Mouse (Mus musculus) myocyte (in vitro differentiated cells): ENCODE measurements around the gene Slc8a1. TPM values are rescaled to one million over a fixed set of nuclear protein-coding genes. Genes with fewer than 3 reads are reported as not detected.

Source experiments
- H3K27me3 ChIP-seq: one replicate; pipeline ENCODE4 v1.6.1; 2011; ENCODE audit not compliant: control insufficient read depth, insufficient read depth, insufficient read length
- H3K36me3 ChIP-seq: one replicate; pipeline ENCODE4 v1.6.1; 2011; ENCODE audit not compliant: control insufficient read depth, insufficient read depth
- H3K4me2 ChIP-seq: one replicate; pipeline ENCODE4 v1.6.1; 2011; ENCODE audit warnings: low read depth, control low read depth
- H3K4me3 ChIP-seq: one replicate; pipeline ENCODE4 v1.5.1; 2011; ENCODE audit warnings: mild to moderate bottlenecking, control low read depth, moderate library complexity
- H3K79me2 ChIP-seq: one replicate; pipeline ENCODE4 v1.6.1; 2011; ENCODE audit not compliant: control insufficient read depth, insufficient read depth
- H3ac ChIP-seq: one replicate; pipeline ENCODE4 v1.6.1; 2011; ENCODE audit not compliant: control insufficient read depth, insufficient read length
- CEBPB ChIP-seq: IDR thresholded peaks from 2 replicates; pipeline ENCODE4 v1.6.1; 2011; ENCODE audit warnings: mild to moderate bottlenecking, moderate library complexity; ENCODE audit not compliant: poor library complexity, insufficient read depth, severe bottlenecking
- E2F4 ChIP-seq: IDR thresholded peaks from one replicate; pipeline ENCODE4 v1.6.1; 2011; ENCODE audit warnings: mild to moderate bottlenecking, control low read depth, moderate library complexity; ENCODE audit not compliant: insufficient read depth
- MAX ChIP-seq: IDR thresholded peaks from one replicate; pipeline ENCODE4 v1.6.1; 2011; ENCODE audit warnings: low read depth, mild to moderate bottlenecking, control low read depth
- MYOD1 ChIP-seq, 3 experiments: IDR thresholded peaks; one replicate each; pipeline ENCODE4 v1.6.1; 2011; ENCODE audit warnings: control low read depth in 2 of 3, low read depth in 2 of 3, mild to moderate bottlenecking in 2 of 3, moderate library complexity in 1 of 3; ENCODE audit not compliant: insufficient read length in 2 of 3, control insufficient read depth in 1 of 3
- MYOG ChIP-seq, 3 experiments: IDR thresholded peaks; one replicate each; pipeline ENCODE4 v1.6.1; 2011; ENCODE audit warnings: control low read depth in 2 of 3, low read depth in 2 of 3, mild to moderate bottlenecking in 2 of 3; ENCODE audit not compliant: insufficient read length in 2 of 3, control insufficient read depth in 1 of 3, insufficient read depth in 1 of 3
- POLR2A ChIP-seq: IDR thresholded peaks from one replicate; pipeline ENCODE4 v1.6.1; 2011; ENCODE audit warnings: low read depth, mild to moderate bottlenecking, control low read depth, moderate library complexity; ENCODE audit not compliant: insufficient read length
- POLR2AphosphoS2 ChIP-seq: IDR thresholded peaks from one replicate; pipeline ENCODE4 v1.6.1; 2011; ENCODE audit warnings: low read depth, control low read depth; ENCODE audit not compliant: insufficient read length
- REST ChIP-seq: IDR thresholded peaks from one replicate; pipeline ENCODE4 v1.6.1; 2011; ENCODE audit warnings: mild to moderate bottlenecking, control low read depth, moderate library complexity; ENCODE audit not compliant: insufficient read depth, insufficient read length
- SRF ChIP-seq: IDR thresholded peaks from one replicate; pipeline ENCODE4 v1.6.1; 2011; ENCODE audit warnings: low read depth; ENCODE audit not compliant: control insufficient read depth, insufficient read length
- TCF12 ChIP-seq: IDR thresholded peaks from one replicate; pipeline ENCODE4 v1.6.1; 2011; ENCODE audit warnings: mild to moderate bottlenecking, control low read depth; ENCODE audit not compliant: poor library complexity, insufficient read depth, severe bottlenecking
- TCF3 ChIP-seq: IDR thresholded peaks from one replicate; pipeline ENCODE4 v1.6.1; 2011; ENCODE audit warnings: low read depth, control low read depth; ENCODE audit not compliant: insufficient read length
- USF1 ChIP-seq: IDR thresholded peaks from one replicate; pipeline ENCODE4 v1.6.1; 2011; ENCODE audit warnings: low read depth, mild to moderate bottlenecking, control low read depth, moderate library complexity
- polyA plus RNA-seq: library from polyadenylated mRNA; unstranded; fragments of >200 nt; fragmentation: generic; extraction: Trizol; gene quantifications from one replicate; pipeline ENCODE4 v1.2.1, GENCODE M21; 2012; ENCODE audit warnings: missing spikeins

Gene Slc8a1
- polyA plus RNA-seq, 1 experiment, result 3.0 TPM

GRCm38 (mm10) chr17:81621188-81621644, 117.0 kb downstream of the Slc8a1 start:
- no peak for TF ChIP-seq POLR2AphosphoS2
- no peak for TF ChIP-seq USF1
- no peak for TF ChIP-seq TCF12
- no peak for TF ChIP-seq MAX
- Histone ChIP-seq H3K36me3 (no peaks in the 10 kb centered on the region), H3K4me3 (no peak overlapping the region), H3K27me3 (no peaks in the 10 kb centered on the region), H3K4me2 (no peak overlapping the region), H3K79me2 (no peaks in the 10 kb centered on the region), H3ac (no peak overlapping the region)

- Histone ChIP-seq H3K4me2 (no peak overlapping the region), H3K79me2 (no peaks in the 10 kb centered on the region), H3K4me3 (no peak overlapping the region), H3ac (no peak overlapping the region), H3K27me3 (no peaks in the 10 kb centered on the region), H3K36me3 (no peaks in the 10 kb centered on the region)
- no peak for TF ChIP-seq USF1
- TF ChIP-seq TCF12, result no peak
- no peak for TF ChIP-seq POLR2A
- TF ChIP-seq REST, result no peak
- no peak for TF ChIP-seq MYOD1 (IDR thresholded peaks at IDR 0.05; ENCODE audit: control insufficient read depth in 1 of 3, insufficient read length in 2 of 3, low read depth in 2 of 3)
- TF ChIP-seq CEBPB, result no peak
- TF ChIP-seq POLR2AphosphoS2, result no peak
- TF ChIP-seq E2F4, result no peak
- no peak for TF ChIP-seq MAX
- TF ChIP-seq TCF3, result no peak
- no peak for TF ChIP-seq SRF
- no peak for TF ChIP-seq MYOG (IDR thresholded peaks at IDR 0.05; ENCODE audit: control insufficient read depth in 1 of 3, insufficient read depth in 1 of 3, insufficient read length in 2 of 3, low read depth in 2 of 3)
Measured at GRCm38 (mm10) chr17:81618461-81618860, 119.7 kb downstream of the Slc8a1 start.

DNA sequence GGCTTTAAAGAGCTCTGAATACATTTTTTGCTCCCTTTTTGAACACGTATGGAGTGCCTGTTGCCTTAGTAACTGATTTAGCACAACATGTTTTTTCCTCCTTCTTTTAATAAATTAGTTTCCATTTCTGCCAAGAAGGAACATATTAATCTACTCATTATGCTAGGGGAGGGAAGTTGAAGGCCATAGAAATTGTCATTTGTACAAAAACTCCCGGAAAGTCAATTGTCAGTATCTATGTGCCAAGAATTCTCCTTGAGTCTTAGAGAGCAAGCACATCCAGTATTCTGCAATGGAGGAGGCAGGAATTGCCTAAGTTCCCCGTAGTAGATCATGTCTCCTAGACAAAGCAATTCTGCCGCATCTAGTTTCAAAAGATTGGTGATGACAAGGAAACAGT, 121.9 kb downstream of the Slc8a1 start:
- Histone ChIP-seq H3K79me2 (no peaks in the 10 kb centered on the region), H3K4me3 (no peak overlapping the region), H3K27me3 (no peaks in the 10 kb centered on the region), H3K36me3 (no peaks in the 10 kb centered on the region), H3ac (no peak overlapping the region), H3K4me2 (no peak overlapping the region)
- TF ChIP-seq REST (no peak), CEBPB (no peak), TCF3 (no peak), MYOG (IDR thresholded peaks at IDR 0.05; ENCODE audit: control insufficient read depth in 1 of 3, insufficient read depth in 1 of 3, insufficient read length in 2 of 3, low read depth in 2 of 3) (no peak)

DNA sequence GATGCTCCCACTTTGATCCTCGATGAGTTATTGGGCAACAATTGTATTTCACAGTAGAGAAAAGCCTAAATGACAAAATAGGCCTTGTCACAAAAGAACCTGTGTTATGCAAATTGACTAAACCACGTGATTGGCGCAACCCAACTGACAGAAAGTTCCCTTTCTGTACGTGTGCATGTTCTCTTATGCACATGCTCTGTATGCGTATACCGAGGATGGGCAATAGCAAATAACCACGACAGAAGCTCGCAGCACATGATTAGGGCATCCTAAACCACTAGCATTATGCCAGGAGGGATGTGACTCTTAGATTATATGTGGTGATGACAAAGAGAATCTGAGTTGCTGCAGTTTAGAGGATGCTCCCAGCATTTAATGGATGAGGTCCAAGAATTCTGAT, 122.8 kb downstream of the Slc8a1 start:
- no peak overlapping the region for H3ac ChIP-seq
- no peaks in the 10 kb centered on the region for H3K79me2 ChIP-seq
- H3K36me3 ChIP-seq, result no peaks in the 10 kb centered on the region
- H3K4me3 ChIP-seq, result no peak overlapping the region
- H3K4me2 ChIP-seq, result no peak overlapping the region
- no peak for TF ChIP-seq MYOG (IDR thresholded peaks at IDR 0.05; ENCODE audit: control insufficient read depth in 1 of 3, insufficient read depth in 1 of 3, insufficient read length in 2 of 3, low read depth in 2 of 3)
- TF ChIP-seq MAX, result no peak
- no peak for TF ChIP-seq CEBPB
- TF ChIP-seq E2F4, result no peak
- no peak for TF ChIP-seq MYOD1 (IDR thresholded peaks at IDR 0.05; ENCODE audit: control insufficient read depth in 1 of 3, insufficient read length in 2 of 3, low read depth in 2 of 3)
- no peak for TF ChIP-seq USF1
- TF ChIP-seq TCF3, result no peak
- no peak for TF ChIP-seq POLR2A
- no peak for TF ChIP-seq POLR2AphosphoS2
- TF ChIP-seq REST, result no peak
- TF ChIP-seq SRF, result no peak
- H3K27me3 ChIP-seq, result no peaks in the 10 kb centered on the region

- Histone ChIP-seq H3K4me3 (no peak overlapping the region), H3K27me3 (no peaks in the 10 kb centered on the region), H3K79me2 (no peaks in the 10 kb centered on the region), H3K36me3 (no peaks in the 10 kb centered on the region), H3K4me2 (no peak overlapping the region), H3ac (no peak overlapping the region)
- TF ChIP-seq E2F4 (no peak), USF1 (no peak), TCF12 (no peak), REST (no peak), SRF (no peak), POLR2A (no peak), CEBPB (no peak), POLR2AphosphoS2 (no peak), MAX (no peak), MYOG (IDR thresholded peaks at IDR 0.05; ENCODE audit: control insufficient read depth in 1 of 3, insufficient read depth in 1 of 3, insufficient read length in 2 of 3, low read depth in 2 of 3) (no peak), TCF3 (no peak), MYOD1 (IDR thresholded peaks at IDR 0.05; ENCODE audit: control insufficient read depth in 1 of 3, insufficient read length in 2 of 3, low read depth in 2 of 3) (no peak)
Measured at GRCm38 (mm10) chr17:81607515-81607914, 130.7 kb downstream of the Slc8a1 start.
